Mouse (Mus musculus) embryonic facial prominence, embryonic 13.5 days (tissue): Measurements from ENCODE around the gene Ctc1. TPM values are rescaled to one million over a fixed set of nuclear protein-coding genes. Genes with fewer than 3 reads are reported as not detected.

Experiments
- ATAC-seq: fragments of 200-750 bp; cut with Nextera tagmentation; 2 replicates; pipeline ENCODE4 v1.8.0; 2017; ENCODE audit warnings: low read depth; ENCODE audit not compliant: insufficient number of reproducible peaks, insufficient read depth, low FRiP score, low TSS enrichment
- H3K27ac ChIP-seq: fragments of 300-500 bp; sonication (generic); 2 replicates; pipeline ENCODE4 v1.5.1; 2015; ENCODE audit warnings: moderate library complexity, mild to moderate bottlenecking, inconsistent platforms
- H3K27me3 ChIP-seq: fragments of 300-500 bp; sonication (generic); 2 replicates; pipeline ENCODE4 v1.6.1; 2015; ENCODE audit warnings: mild to moderate bottlenecking, inconsistent platforms
- H3K36me3 ChIP-seq: fragments of 300-500 bp; sonication (generic); 2 replicates; pipeline ENCODE4 v1.6.1; 2015; ENCODE audit warnings: mild to moderate bottlenecking, inconsistent platforms
- H3K4me1 ChIP-seq: fragments of 300-500 bp; sonication (generic); 2 replicates; pipeline ENCODE4 v1.6.1; 2015; ENCODE audit warnings: inconsistent platforms
- H3K4me2 ChIP-seq: fragments of 300-500 bp; sonication (generic); 2 replicates; pipeline ENCODE4 v1.6.1; 2015; ENCODE audit warnings: moderate library complexity, mild to moderate bottlenecking, inconsistent platforms
- H3K4me3 ChIP-seq: fragments of 300-500 bp; sonication (generic); 2 replicates; pipeline ENCODE4 v1.5.1; 2015; ENCODE audit warnings: mild to moderate bottlenecking, inconsistent platforms
- H3K9ac ChIP-seq: fragments of 300-500 bp; sonication (generic); 2 replicates; pipeline ENCODE4 v1.6.1; 2015; ENCODE audit warnings: mild to moderate bottlenecking, inconsistent platforms
- H3K9me3 ChIP-seq: fragments of 300-500 bp; sonication (generic); 2 replicates; pipeline ENCODE4 v1.6.1; 2016; ENCODE audit warnings: inconsistent platforms
- WGBS: fragments of 180-500 bp; shearing (Covaris S2); methylation state at CpG from one replicate; pipeline ENCODE4 v1.1.7; 2015; ENCODE audit warnings: mixed read lengths; 5-methylcytosine and 5-hydroxymethylcytosine counted together
- polyA plus RNA-seq: library from polyadenylated mRNA; unstranded; fragments of >200 nt; fragmentation: Nextera tagmentation; extraction: Ambion mirVana; gene quantifications from 2 replicates; pipeline ENCODE4 v1.2.1, GENCODE M21; 2015

Gene Ctc1
- polyA plus RNA-seq, 1 experiment from 2014 or later, result 53.5 TPM

DNA sequence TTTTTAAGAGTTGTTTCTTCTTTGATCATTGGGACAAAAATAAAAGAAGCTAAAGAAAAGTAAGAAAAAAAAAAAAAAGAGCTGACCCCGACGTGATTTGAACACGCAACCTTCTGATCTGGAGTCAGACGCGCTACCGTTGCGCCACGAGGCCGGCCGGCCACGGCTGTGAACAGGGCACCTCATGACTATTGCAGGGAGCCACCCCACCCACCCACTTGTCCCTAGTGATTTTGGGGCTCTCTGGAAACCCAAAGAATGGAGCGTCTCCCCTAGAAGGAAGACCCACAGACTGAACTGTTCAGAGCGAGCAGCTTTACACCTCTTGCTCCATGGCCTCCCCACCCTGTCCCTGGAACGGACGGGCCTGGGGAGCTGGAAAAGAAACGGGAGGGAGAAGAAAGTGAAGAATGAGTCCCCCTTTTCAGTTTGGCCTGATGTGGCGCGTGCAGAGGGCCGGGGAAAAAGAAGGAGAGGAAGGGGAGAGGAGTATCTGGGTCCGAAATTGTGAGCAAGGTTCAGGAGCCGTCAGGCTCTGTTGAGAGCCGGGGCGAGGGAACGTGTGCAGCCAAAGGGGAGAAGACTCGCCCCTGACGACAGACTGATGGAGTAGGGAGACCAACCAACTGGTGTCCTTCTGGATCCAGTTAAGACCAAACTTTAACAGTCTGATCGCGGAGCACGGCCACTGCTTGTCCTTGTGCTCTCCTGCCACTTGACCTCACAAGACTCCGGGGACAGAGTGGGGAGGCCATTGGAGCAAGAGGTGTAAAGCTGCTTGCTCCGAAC is 47.9 kb downstream of the Ctc1 start:
- H3K9ac ChIP-seq, result peak overlapping the region; percentile 77
- peak overlapping the region; percentile 84 for H3K4me2 ChIP-seq
- no peaks in the 10 kb centered on the region for H3K27me3 ChIP-seq
- H3K9me3 ChIP-seq, result no peaks in the 10 kb centered on the region
- peak overlapping the region; percentile 78 for H3K4me3 ChIP-seq
- no peaks in the 10 kb centered on the region for H3K36me3 ChIP-seq
- under 1% methylated on average over 31 of the region's 31 CpGs for WGBS
- peak overlapping the region; percentile 88 for H3K27ac ChIP-seq
- ATAC-seq, result peak; percentile 34; the same call in 1 of the 2 replicates
- H3K4me1 ChIP-seq, result peaks cover 45% of the 10 kb centered on the region

DNA sequence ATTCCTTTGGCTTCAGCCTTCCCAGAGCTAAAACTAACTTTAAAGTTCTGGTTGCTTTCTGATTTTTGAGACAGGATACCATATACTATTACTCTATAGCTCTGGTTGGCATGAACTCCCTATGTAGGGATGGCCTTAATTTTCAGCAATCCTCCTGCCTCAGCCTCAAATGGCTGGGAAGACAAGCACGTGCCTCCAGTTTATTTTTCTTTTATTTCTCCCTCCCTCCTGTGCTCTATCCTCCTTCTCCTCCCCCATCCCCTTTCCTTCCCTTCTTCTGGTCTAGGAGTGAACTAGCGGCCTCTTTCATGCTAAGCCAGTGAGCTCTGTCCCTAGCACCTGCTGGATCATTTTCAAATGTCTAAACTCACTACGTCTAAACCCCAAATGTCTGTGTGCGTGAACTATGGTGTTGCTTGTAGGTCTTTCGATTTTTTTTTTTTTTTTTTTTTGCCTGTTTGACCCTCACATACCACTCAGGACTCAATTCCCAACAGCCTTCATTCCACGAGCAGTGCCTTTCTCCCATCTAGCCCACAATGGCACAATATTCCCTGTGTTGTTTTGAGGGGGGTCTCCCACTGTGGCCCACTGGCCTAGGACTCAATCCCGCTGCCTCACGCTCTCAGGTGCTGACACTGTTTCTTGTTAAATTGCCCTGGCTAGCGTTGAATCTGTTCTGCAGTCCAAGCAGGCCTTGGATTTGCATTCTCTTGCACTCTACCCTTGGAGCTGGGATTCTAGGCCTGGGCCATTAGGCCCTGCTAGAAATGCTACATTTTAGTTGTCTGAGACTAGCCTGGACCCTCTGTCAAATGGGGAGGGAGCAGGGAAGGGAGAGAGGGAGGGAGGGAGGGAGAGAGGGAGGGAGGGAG is 48.8 kb downstream of the Ctc1 start:
- WGBS, result 43% methylated on average over 9 of the region's 9 CpGs
- Histone ChIP-seq H3K36me3 (no peaks in the 10 kb centered on the region), H3K9ac (peak overlapping the region; percentile 77)

DNA sequence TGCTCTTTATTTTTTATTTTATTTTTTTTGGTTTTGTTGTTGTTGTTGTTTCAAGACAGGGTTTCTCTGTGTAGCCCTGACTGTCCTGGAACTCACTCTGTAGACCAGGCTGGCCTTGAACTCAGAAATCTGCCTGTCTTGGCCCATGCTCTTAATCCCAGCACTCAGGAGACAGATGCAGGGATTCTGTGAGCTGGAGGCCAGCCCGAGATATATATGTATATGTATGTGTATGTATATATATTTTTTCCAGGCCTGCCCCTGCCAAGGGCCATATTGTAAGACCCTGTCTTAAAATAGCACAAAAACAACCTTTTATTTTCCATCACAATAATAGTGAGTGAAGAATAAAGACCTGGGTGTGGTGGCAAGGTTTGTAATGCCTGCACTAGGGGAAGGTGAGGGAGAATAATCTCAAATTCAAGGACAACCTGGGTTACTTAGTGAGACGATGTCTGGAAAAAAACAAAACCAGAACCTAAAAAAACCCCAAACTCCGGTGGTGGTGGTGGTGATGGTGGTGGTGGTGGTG is 49.7 kb downstream of the Ctc1 start:
- no peak overlapping the region for H3K9ac ChIP-seq
- 61% methylated on average over 3 of the region's 3 CpGs for WGBS
- H3K4me3 ChIP-seq, result 0 out of 2 replicates have a peak overlapping the region, but pooled peaks have one; percentile 44
- no peak for ATAC-seq
- H3K27ac ChIP-seq, result no peak overlapping the region
- H3K36me3 ChIP-seq, result no peaks in the 10 kb centered on the region
- peak overlapping the region; percentile 89 for H3K4me2 ChIP-seq
- no peaks in the 10 kb centered on the region for H3K9me3 ChIP-seq
- no peaks in the 10 kb centered on the region for H3K27me3 ChIP-seq
- H3K4me1 ChIP-seq, result peaks cover 43% of the 10 kb centered on the region

More for the DNA sequence above, 48.8 kb downstream of the Ctc1 start:
- Histone ChIP-seq H3K9me3 (no peaks in the 10 kb centered on the region), H3K27me3 (no peaks in the 10 kb centered on the region), H3K27ac (peak overlapping the region; percentile 88), H3K4me2 (peak overlapping the region; percentile 84), H3K4me1 (peaks cover 42% of the 10 kb centered on the region), H3K4me3 (peak overlapping the region; percentile 78)
- no peak for ATAC-seq

DNA sequence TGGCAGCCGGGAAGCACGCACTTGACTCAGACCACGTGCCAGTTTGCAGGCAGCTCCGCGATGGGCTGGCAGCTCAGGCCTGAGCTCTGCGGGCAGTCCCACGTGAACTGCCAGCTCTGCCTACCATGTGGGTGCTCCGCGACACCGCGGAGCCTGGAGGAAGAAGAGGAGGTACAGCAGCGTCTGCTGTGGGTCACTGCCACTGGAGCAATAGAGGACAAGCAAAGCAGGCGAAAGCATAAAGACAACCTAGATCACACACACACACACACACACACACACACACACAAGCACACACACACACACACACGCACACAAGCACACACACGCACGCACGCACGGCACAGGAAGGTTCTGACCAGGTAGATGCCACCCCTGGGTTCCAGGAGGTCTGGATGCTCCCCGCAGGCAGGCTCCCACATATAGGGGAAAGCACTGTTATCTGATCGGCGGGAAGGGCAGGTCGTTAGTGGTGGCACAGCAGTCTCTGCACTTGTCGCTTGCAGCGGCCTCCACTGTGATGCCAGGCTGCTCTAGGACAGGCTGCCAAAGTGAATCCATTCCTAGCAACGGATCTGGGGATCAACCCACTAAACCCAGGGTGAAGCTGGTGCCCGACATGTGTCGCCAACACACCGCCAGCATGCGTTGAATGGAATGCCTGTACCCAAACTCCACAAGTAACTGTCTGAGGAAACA is 50.6 kb downstream of the Ctc1 start:
- H3K9ac ChIP-seq, result peak overlapping the region; percentile 68

DNA sequence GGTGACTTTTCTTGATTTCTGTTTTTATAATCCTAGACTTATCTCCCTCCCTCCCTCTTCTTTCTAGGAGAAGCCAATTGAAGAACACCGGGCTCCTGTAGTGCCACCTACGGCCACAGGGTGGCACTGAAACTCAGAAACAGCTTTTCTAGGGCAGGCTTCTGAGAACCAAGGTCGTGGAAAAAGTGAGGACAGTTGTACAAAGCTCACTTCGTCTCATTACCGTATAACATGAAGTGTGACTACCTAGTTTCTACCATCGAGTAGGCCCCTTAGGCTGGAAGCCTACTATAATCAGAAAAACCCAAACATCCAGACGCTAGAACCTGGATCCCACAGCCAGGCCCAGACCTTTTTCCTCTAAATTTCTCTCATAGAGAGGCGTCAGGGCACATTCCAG is 51.2 kb downstream of the Ctc1 start:
- peak overlapping the region; percentile 68 for H3K9ac ChIP-seq
- H3K36me3 ChIP-seq, result no peaks in the 10 kb centered on the region
- peak overlapping the region; percentile 89 for H3K4me2 ChIP-seq
- no peaks in the 10 kb centered on the region for H3K9me3 ChIP-seq
- no peaks in the 10 kb centered on the region for H3K27me3 ChIP-seq
- ATAC-seq, result no peak
- H3K4me3 ChIP-seq, result peak overlapping the region; percentile 44
- H3K27ac ChIP-seq, result no peak overlapping the region
- 7% methylated on average over 8 of the region's 8 CpGs for WGBS
- peaks cover 40% of the 10 kb centered on the region for H3K4me1 ChIP-seq

More for the DNA sequence above, 50.6 kb downstream of the Ctc1 start:
- Histone ChIP-seq H3K27me3 (no peaks in the 10 kb centered on the region), H3K36me3 (no peaks in the 10 kb centered on the region), H3K4me3 (peak overlapping the region; percentile 44), H3K27ac (no peak overlapping the region), H3K4me2 (peak overlapping the region; percentile 89), H3K4me1 (peaks cover 38% of the 10 kb centered on the region), H3K9me3 (no peaks in the 10 kb centered on the region)
- ATAC-seq, result no peak
- 2% methylated on average over 29 of the region's 29 CpGs for WGBS

DNA sequence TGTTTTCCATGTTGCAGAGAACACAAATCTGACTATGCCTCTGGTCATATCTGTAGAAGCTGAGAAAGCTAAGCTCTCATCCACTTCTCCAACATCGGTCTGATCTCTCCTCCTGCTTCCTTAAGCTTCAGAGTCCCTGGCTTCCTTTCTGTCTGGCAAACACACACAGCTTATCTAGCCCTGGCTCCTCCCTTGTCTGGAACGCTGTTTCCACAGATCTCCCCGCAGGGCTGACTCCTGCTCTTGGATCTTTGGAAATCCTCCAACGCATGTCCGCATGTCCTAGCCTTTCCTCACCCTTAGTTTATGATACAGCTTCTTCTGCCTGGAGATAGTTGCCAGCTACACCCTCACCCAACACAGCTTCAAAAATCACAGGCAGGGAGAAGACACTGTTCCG is 51.9 kb downstream of the Ctc1 start:
- Histone ChIP-seq H3K9ac (no peak overlapping the region), H3K9me3 (no peaks in the 10 kb centered on the region), H3K36me3 (no peaks in the 10 kb centered on the region), H3K4me1 (peaks cover 46% of the 10 kb centered on the region), H3K4me3 (no peak overlapping the region), H3K27me3 (no peaks in the 10 kb centered on the region), H3K27ac (no peak overlapping the region), H3K4me2 (no peak overlapping the region)
- ATAC-seq, result no peak
- WGBS, result 55% methylated on average over 6 of the region's 6 CpGs

DNA sequence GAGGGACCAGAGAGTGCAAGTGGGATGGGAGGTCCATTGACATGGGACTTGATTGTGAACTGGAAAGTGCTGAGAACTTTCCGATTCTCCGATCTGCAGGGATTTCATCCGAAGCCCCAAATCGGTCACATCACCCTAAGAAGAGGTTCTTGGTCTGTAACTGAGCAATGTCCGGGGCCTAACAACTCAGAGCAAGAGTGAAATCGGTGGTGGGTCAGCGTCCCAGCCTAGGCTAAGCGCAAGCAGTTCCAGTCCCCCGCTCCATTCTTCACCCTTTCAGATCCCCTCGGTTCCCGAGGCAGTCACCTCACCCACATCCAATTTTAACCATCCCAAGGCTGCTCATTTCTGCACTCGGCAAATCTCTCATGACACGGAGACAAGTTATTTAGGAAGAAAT is 54.4 kb downstream of the Ctc1 start:
- Histone ChIP-seq H3K27ac (peak overlapping the region; percentile 97), H3K9me3 (no peaks in the 10 kb centered on the region), H3K36me3 (no peaks in the 10 kb centered on the region), H3K4me1 (peaks cover 45% of the 10 kb centered on the region), H3K9ac (peak overlapping the region; percentile 85), H3K4me3 (peak overlapping the region; percentile 64), H3K27me3 (no peaks in the 10 kb centered on the region), H3K4me2 (peak overlapping the region; percentile 81)
- under 1% methylated on average over 13 of the region's 13 CpGs for WGBS
- ATAC-seq, result no peak

DNA sequence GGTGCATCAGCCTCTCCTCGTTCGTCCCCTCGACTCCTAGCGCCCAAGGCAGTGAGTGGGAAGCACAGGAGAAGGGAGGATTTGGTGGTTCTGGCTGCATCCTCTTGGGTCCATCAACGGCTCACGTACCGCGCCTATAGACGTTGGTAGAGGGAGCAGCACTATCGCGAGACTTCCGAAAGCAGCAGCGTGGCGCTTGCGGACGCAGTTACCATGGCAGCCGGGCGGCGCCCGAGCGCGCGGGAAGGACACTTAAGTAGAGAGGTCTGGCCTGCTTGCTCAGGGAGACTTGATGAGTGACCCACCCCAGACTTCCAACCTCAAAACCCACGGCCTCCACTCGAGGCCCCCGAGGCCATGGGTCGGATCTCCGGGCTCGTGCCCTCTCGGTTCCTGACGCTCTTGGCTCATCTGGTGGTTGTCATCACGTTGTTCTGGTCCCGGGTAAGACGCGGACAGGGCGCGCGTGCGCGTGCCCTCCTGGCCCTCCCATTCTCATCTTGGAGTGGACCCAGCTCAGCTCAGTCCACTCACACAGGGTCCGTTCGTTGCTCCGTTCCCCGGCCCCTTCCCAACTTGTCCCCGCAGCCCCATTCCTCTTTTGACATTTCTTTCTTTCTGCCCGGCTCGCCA is 55.0 kb downstream of the Ctc1 start, which contains the start of gene Tmem107:
Tmem107 (plus strand) TSS at position 217 of the 633 bp plus-strand sequence.
- peak; percentile 91 for ATAC-seq
- Histone ChIP-seq H3K9ac (peak within 1 kb of the TSS; percentile 85), H3K36me3 (no peaks in the 10 kb centered on the region), H3K4me1 (peaks cover 45% of the 10 kb centered on the region), H3K4me2 (peak within 1 kb of the TSS; percentile 81), H3K4me3 (peak within 1 kb of the TSS; percentile 64), H3K27ac (peak within 1 kb of the TSS; percentile 97), H3K27me3 (no peaks in the 10 kb centered on the region), H3K9me3 (no peaks in the 10 kb centered on the region)
- under 1% methylated on average over 47 of the region's 47 CpGs for WGBS

DNA sequence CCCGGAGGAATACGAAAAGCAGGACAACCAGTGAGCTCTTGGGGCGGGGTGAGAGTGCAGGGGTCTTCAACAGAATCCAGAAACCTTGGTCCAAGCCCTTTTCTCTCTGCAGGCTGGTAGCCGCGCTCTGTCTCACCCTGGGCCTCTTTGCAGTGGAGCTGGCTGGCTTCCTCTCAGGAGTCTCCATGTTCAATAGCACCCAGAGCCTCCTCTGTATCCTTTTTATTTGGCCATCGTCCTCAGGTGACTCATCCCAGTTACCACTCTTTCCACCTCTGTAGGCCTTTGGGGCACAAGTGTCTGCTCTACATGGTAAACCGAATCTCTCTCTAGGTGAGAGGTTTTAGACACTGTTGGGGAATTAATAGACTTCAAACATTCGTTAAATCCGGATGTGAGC is 55.6 kb downstream of the Ctc1 start:
- Histone ChIP-seq H3K9ac (peak overlapping the region; percentile 85), H3K27me3 (no peaks in the 10 kb centered on the region), H3K36me3 (no peaks in the 10 kb centered on the region), H3K4me2 (peak overlapping the region; percentile 81), H3K4me3 (peak overlapping the region; percentile 64), H3K27ac (peak overlapping the region; percentile 97), H3K9me3 (no peaks in the 10 kb centered on the region), H3K4me1 (peaks cover 40% of the 10 kb centered on the region)
- WGBS, result 23% methylated on average over 9 of the region's 9 CpGs
- ATAC-seq, result no peak

DNA sequence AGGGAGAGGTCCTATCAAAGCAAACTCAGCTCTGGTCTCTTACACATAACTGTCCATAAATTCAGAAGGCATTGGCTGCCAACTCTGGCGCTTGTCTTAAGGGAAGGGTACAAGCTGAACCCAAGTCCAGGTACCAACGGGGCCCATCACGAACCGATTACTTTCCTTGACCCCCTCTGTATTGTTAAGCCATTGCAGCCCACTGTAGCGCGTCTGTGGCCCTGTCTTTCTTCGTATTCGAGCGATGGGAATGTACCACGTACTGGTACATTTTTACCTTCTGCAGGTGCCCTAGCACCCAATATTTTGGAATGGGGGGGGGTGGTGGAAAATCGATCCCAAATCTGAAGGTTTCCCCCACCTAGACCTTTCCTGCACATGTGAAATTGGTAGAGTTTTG is 56.5 kb downstream of the Ctc1 start:
- ATAC-seq, result no peak
- Histone ChIP-seq H3K27me3 (no peaks in the 10 kb centered on the region), H3K4me3 (peak overlapping the region; percentile 29), H3K4me1 (peaks cover 33% of the 10 kb centered on the region), H3K9ac (peak overlapping the region; percentile 62; the same call in 1 of the 2 replicates), H3K9me3 (no peaks in the 10 kb centered on the region), H3K27ac (peak overlapping the region; percentile 90), H3K4me2 (peak overlapping the region; percentile 81), H3K36me3 (no peaks in the 10 kb centered on the region)
- 87% methylated on average over 11 of the region's 11 CpGs for WGBS
